Mouse (Mus musculus) left cerebral cortex, adult 18-20 months (tissue): ENCODE data around the gene Aen. TPM values are rescaled to one million over a fixed set of nuclear protein-coding genes. Genes with fewer than 3 reads are reported as not detected.

ENCODE experiments used
- DNase-seq, 2 experiments: peaks; one replicate each; pipeline ENCODE4 v3.0.0; 2021 to 2022; ENCODE audit warnings: low spot score in 2 of 2, mixed read lengths in 1 of 2
- total RNA-seq, 2 experiments: library from RNA; stranded (reverse); gene quantifications; 2 replicates each; pipeline ENCODE4 v1.2.3; 2021

The Aen gene
- total RNA-seq, 2 experiments from 2014 or later, result 21.5 to 25.5 TPM

- peak; percentile 86 to 95 for DNase-seq
These were observed 5.0 kb upstream of the Aen start for GRCm38 (mm10) chr7:78890641-78891040.

- no peak for DNase-seq
These were observed 1.7 kb upstream of the Aen start for GRCm38 (mm10) chr7:78893917-78894316.

- DNase-seq, result no peak
These were observed 517 bp upstream of the Aen start for GRCm38 (mm10) chr7:78895021-78895652.

GRCm38 (mm10) chr7:78897567-78897966 is 1.9 kb downstream of the Aen start:
- DNase-seq, result no peak

GRCm38 (mm10) chr7:78903174-78903870 is 7.7 kb downstream of the Aen start:
- DNase-seq, result no peak

- DNase-seq, result no peak
These were observed 8.5 kb downstream of the Aen start for GRCm38 (mm10) chr7:78904175-78904574.

GRCm38 (mm10) chr7:78909026-78909425 is 13.4 kb downstream of the Aen start:
- DNase-seq, result no peak

GRCm38 (mm10) chr7:78910336-78911098 is 14.9 kb downstream of the Aen start:
- DNase-seq, result no peak

- no peak for DNase-seq
These were observed 15.6 kb downstream of the Aen start for GRCm38 (mm10) chr7:78911209-78911608.

GRCm38 (mm10) chr7:78912253-78912973 is 16.8 kb downstream of the Aen start:
- DNase-seq, result no peak

GRCm38 (mm10) chr7:78912974-78913474 is 17.4 kb downstream of the Aen start, which contains the start of gene Isg20:
Gene Isg20 (plus strand): TSS chr7:78913424.
- no peak for DNase-seq

- DNase-seq, result no peak
These were observed 18.2 kb downstream of the Aen start for GRCm38 (mm10) chr7:78913649-78914544.

GRCm38 (mm10) chr7:78914545-78914845 is 18.8 kb downstream of the Aen start:
- no peak for DNase-seq

- no peak for DNase-seq
These were observed 19.3 kb downstream of the Aen start for GRCm38 (mm10) chr7:78914896-78915510.

GRCm38 (mm10) chr7:78918686-78919085 is 23.0 kb downstream of the Aen start:
- DNase-seq, result no peak

GRCm38 (mm10) chr7:78922506-78922905 is 26.9 kb downstream of the Aen start:
- no peak for DNase-seq

GRCm38 (mm10) chr7:78924300-78924699 is 28.6 kb downstream of the Aen start:
- peak; percentile 57 to 83 for DNase-seq

GRCm38 (mm10) chr7:78924796-78925195 is 29.1 kb downstream of the Aen start:
- DNase-seq, result no peak

GRCm38 (mm10) chr7:78925680-78926079 is 30.0 kb downstream of the Aen start:
- DNase-seq, result no peak

GRCm38 (mm10) chr7:78926156-78926555 is 30.5 kb downstream of the Aen start:
- no peak for DNase-seq
